Mouse (Mus musculus) forebrain, embryonic 11.5 days (tissue): ENCODE data around the gene Cfap300. TPM values are rescaled to one million over a fixed set of nuclear protein-coding genes. Genes with fewer than 3 reads are reported as not detected.

Experiments used
- ATAC-seq: fragments of 200-750 bp; cut with Nextera tagmentation; replicated peaks from 2 replicates; pipeline ENCODE4 v1.8.0; 2017; ENCODE audit warnings: moderate TSS enrichment; ENCODE audit not compliant: low FRiP score
- DNase-seq: peaks from one replicate; pipeline ENCODE4 v3.0.0-alpha.2; 2017; ENCODE audit warnings: low spot score
- H3K27ac ChIP-seq: fragments of 300-500 bp; sonication (generic); 2 replicates; pipeline ENCODE4 v1.5.1; 2014; ENCODE audit warnings: low read depth, low read length
- H3K27me3 ChIP-seq: fragments of 300-500 bp; sonication (generic); 2 replicates; pipeline ENCODE4 v1.6.1; 2014; ENCODE audit warnings: mild to moderate bottlenecking, low read length, mixed read lengths; ENCODE audit not compliant: control insufficient read depth, insufficient read depth
- H3K36me3 ChIP-seq: fragments of 300-500 bp; sonication (generic); 2 replicates; pipeline ENCODE4 v1.6.1; 2014; ENCODE audit warnings: mild to moderate bottlenecking, low read length, moderate library complexity, mixed read lengths; ENCODE audit not compliant: control insufficient read depth, insufficient read depth
- H3K4me1 ChIP-seq: fragments of 300-500 bp; sonication (generic); replicated peaks from 2 replicates; pipeline ENCODE4 v1.6.1; 2014; ENCODE audit warnings: low read length, mixed read lengths; ENCODE audit not compliant: control insufficient read depth, insufficient read depth
- H3K4me2 ChIP-seq: fragments of 300-500 bp; sonication (generic); 2 replicates; pipeline ENCODE4 v1.6.1; 2014; ENCODE audit warnings: low read depth, mild to moderate bottlenecking, low read length, moderate library complexity, mixed read lengths; ENCODE audit not compliant: severe bottlenecking
- H3K4me3 ChIP-seq: fragments of 300-500 bp; sonication (generic); 2 replicates; pipeline ENCODE4 v1.5.1; 2014; ENCODE audit warnings: low read depth, low read length
- H3K9ac ChIP-seq: fragments of 300-500 bp; sonication (generic); 2 replicates; pipeline ENCODE4 v1.6.1; 2014; ENCODE audit warnings: low read length
- H3K9me3 ChIP-seq: fragments of 300-500 bp; sonication (generic); 2 replicates; pipeline ENCODE4 v1.6.1; 2016; ENCODE audit warnings: low read length, mixed read lengths; ENCODE audit not compliant: control insufficient read depth
- WGBS: fragments of 180-500 bp; shearing (Covaris S2); extraction: QIAGEN DNeasy Blood & Tissue Kit; methylation state at CpG from one replicate; pipeline ENCODE4 v1.1.7; 2014; 5-methylcytosine and 5-hydroxymethylcytosine counted together
- polyA plus RNA-seq: library from polyadenylated mRNA; unstranded; fragments of >200 nt; fragmentation: Nextera tagmentation; extraction: Ambion mirVana; gene quantifications from 2 replicates; pipeline ENCODE4 v1.2.1, GENCODE M21; 2014

Cfap300 gene
- polyA plus RNA-seq, 1 experiment from 2014 or later: 21.4 TPM

DNA sequence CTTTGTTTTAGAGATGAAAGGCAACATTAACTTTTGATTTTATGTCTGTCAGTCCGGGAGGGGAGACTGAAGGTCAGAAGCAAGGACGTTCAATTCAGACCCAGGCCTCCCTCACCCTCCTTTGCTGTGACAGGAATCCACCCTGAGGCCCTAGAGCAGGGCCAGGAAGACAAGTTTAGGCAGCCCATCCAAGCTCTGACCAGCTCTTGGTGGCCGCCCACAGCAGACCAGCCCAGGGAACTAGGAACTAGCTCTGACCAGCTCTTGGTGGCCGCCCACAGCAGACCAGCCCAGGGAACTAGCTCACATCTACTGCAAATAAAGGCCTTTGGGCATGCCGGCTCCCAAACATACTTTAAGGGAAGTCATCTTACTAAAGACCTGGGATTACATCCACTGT lies 65.0 kb downstream of the Cfap300 start:
- Histone ChIP-seq H3K9ac (no peak overlapping the region), H3K36me3 (no peaks in the 10 kb centered on the region; the same call in 1 of the 2 replicates)
- ATAC-seq: no peak

DNA sequence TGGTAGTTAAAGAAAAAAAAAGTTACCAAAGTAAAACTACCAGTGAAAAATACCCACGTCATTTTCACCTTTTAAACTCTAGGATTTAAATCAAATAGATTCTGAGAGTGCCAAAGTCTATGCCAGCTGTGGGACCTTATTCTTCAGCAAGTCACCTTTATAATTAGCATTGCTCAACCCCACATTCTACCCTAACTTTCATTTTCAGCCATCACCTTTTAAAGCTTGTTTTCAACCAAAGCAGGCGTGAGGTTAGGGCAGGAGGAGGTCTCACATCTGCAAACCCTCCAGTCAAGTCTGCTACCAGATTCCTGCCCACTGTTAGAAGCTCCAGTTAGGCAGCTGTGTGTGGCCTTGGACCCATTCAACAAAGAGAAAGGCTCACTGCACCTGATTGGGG lies 70.6 kb downstream of the Cfap300 start:
- no peaks in the 10 kb centered on the region for H3K9me3 ChIP-seq
- no peak overlapping the region for H3K4me3 ChIP-seq
- H3K36me3 ChIP-seq: no peaks in the 10 kb centered on the region; the same call in 1 of the 2 replicates
- 83% methylated on average over 2 of the region's 2 CpGs for WGBS
- H3K27ac ChIP-seq: no peak overlapping the region
- DNase-seq (no peak), ATAC-seq (no peak)
- no peaks in the 10 kb centered on the region for H3K27me3 ChIP-seq
- no peaks in the 10 kb centered on the region for H3K4me1 ChIP-seq
- H3K4me2 ChIP-seq: no peak overlapping the region
- H3K9ac ChIP-seq: no peak overlapping the region

More for the DNA sequence above, 65.0 kb downstream of the Cfap300 start:
- Histone ChIP-seq H3K4me3 (no peak overlapping the region), H3K27me3 (no peaks in the 10 kb centered on the region), H3K27ac (no peak overlapping the region), H3K4me1 (no peaks in the 10 kb centered on the region), H3K4me2 (no peak overlapping the region), H3K9me3 (no peaks in the 10 kb centered on the region)
- 93% methylated on average over 5 of the region's 5 CpGs for WGBS
- DNase-seq: no peak

Other genes starting within 250 kb of the Cfap300 start
- gene Birc2, start 205.8 kb downstream of the Cfap300 start, polyA plus RNA-seq: 45.6 and 47.7 TPM in 2 replicates
- gene Birc3, start 169.6 kb downstream of the Cfap300 start, polyA plus RNA-seq: 2.2 and 3.2 TPM in 2 replicates
- 34.9 and 37.6 TPM in 2 replicates for gene Yap1, start 38.2 kb downstream of the Cfap300 start, polyA plus RNA-seq
- 4.6 and 5.4 TPM in 2 replicates for gene Cep126, start 91.5 kb upstream of the Cfap300 start, polyA plus RNA-seq